Mouse (Mus musculus): ENCODE measurements around the gene Kcp. TPM values are rescaled to one million over a fixed set of nuclear protein-coding genes. Genes with fewer than 3 reads are reported as not detected.

Gene Kcp
- 20.3 and 20.8 TPM in 2 replicates for polyA plus RNA-seq (2015; fragmentation: Nextera tagmentation; extraction: Ambion mirVana)

- peaks cover 16% of the 10 kb centered on the region; the same call in 1 of the 2 replicates for H3K27me3 ChIP-seq
- WGBS: under 1% methylated on average over 46 of the region's 47 CpGs
- peak within 1 kb of the TSS; percentile 45 for H3K9ac ChIP-seq
- H3K27ac ChIP-seq (replicated peaks): no peak within 1 kb of the TSS
- ATAC-seq (ENCODE audit: low FRiP score, low read depth): peak; percentile 65
- H3K36me3 ChIP-seq: no peaks in the 10 kb centered on the region
- no peaks in the 10 kb centered on the region for H3K9me3 ChIP-seq
- peaks cover 11% of the 10 kb centered on the region for H3K4me1 ChIP-seq (replicated peaks)
- peak within 1 kb of the TSS; percentile 48 for H3K4me3 ChIP-seq
- peak within 1 kb of the TSS; percentile 70 for H3K4me2 ChIP-seq
These were observed at the start of gene Kcp for GRCm38 (mm10) chr6:29507447-29508309. Gene Kcp, minus strand, starts transcription at chr6:29507952.

GRCm38 (mm10) chr6:29557112-29557511, 49.4 kb upstream of the Kcp start:
- no peak for ATAC-seq (ENCODE audit: low FRiP score, low read depth)
- H3K27me3 ChIP-seq: no peaks in the 10 kb centered on the region
- no peak overlapping the region for H3K4me2 ChIP-seq
- no peaks in the 10 kb centered on the region for H3K4me1 ChIP-seq (replicated peaks)
- no peak overlapping the region for H3K27ac ChIP-seq (replicated peaks)
- no peak overlapping the region for H3K9ac ChIP-seq
- H3K36me3 ChIP-seq: peaks cover 86% of the 10 kb centered on the region
- 94% methylated on average over 2 of the region's 2 CpGs for WGBS
- H3K4me3 ChIP-seq: no peak overlapping the region
- H3K9me3 ChIP-seq: no peaks in the 10 kb centered on the region

GRCm38 (mm10) chr6:29552526-29552925, 44.8 kb upstream of the Kcp start:
- Histone ChIP-seq H3K9me3 (no peaks in the 10 kb centered on the region), H3K36me3 (peaks cover 81% of the 10 kb centered on the region), H3K27me3 (no peaks in the 10 kb centered on the region), H3K4me3 (no peak overlapping the region), H3K4me1 (replicated peaks) (no peaks in the 10 kb centered on the region), H3K9ac (no peak overlapping the region), H3K27ac (replicated peaks) (no peak overlapping the region), H3K4me2 (no peak overlapping the region)
- 94% methylated on average over 2 of the region's 2 CpGs for WGBS
- ATAC-seq (ENCODE audit: low FRiP score, low read depth): no peak

GRCm38 (mm10) chr6:29548086-29548485, 40.3 kb upstream of the Kcp start:
- no peaks in the 10 kb centered on the region for H3K27me3 ChIP-seq
- no peak for ATAC-seq (ENCODE audit: low FRiP score, low read depth)
- WGBS: 97% methylated on average over 1 of the region's 1 CpGs

GRCm38 (mm10) chr6:29547582-29547981, 39.8 kb upstream of the Kcp start:
- Histone ChIP-seq H3K4me2 (no peak overlapping the region), H3K36me3 (peaks cover 76% of the 10 kb centered on the region), H3K4me3 (no peak overlapping the region), H3K9ac (no peak overlapping the region), H3K27me3 (no peaks in the 10 kb centered on the region), H3K27ac (replicated peaks) (no peak overlapping the region), H3K4me1 (replicated peaks) (no peaks in the 10 kb centered on the region), H3K9me3 (no peaks in the 10 kb centered on the region)
- no peak for ATAC-seq (ENCODE audit: low FRiP score, low read depth)

More at GRCm38 (mm10) chr6:29548086-29548485, 40.3 kb upstream of the Kcp start:
- no peak overlapping the region for H3K9ac ChIP-seq
- no peak overlapping the region for H3K27ac ChIP-seq (replicated peaks)
- no peak overlapping the region for H3K4me2 ChIP-seq
- H3K36me3 ChIP-seq: peaks cover 76% of the 10 kb centered on the region
- H3K4me3 ChIP-seq: no peak overlapping the region
- H3K4me1 ChIP-seq (replicated peaks): no peaks in the 10 kb centered on the region
- no peaks in the 10 kb centered on the region for H3K9me3 ChIP-seq

GRCm38 (mm10) chr6:29545611-29546010, 37.9 kb upstream of the Kcp start:
- Histone ChIP-seq H3K36me3 (peaks cover 69% of the 10 kb centered on the region), H3K9ac (no peak overlapping the region), H3K27me3 (no peaks in the 10 kb centered on the region), H3K4me1 (replicated peaks) (no peaks in the 10 kb centered on the region), H3K4me2 (no peak overlapping the region), H3K4me3 (no peak overlapping the region), H3K27ac (replicated peaks) (no peak overlapping the region), H3K9me3 (no peaks in the 10 kb centered on the region)
- WGBS: 98% methylated on average over 2 of the region's 2 CpGs
- no peak for ATAC-seq (ENCODE audit: low FRiP score, low read depth)

GRCm38 (mm10) chr6:29540956-29541355, 33.2 kb upstream of the Kcp start:
- WGBS: 100% methylated on average over 1 of the region's 1 CpGs
- H3K36me3 ChIP-seq: peaks cover 46% of the 10 kb centered on the region
- no peak overlapping the region for H3K9ac ChIP-seq
- H3K4me1 ChIP-seq (replicated peaks): no peaks in the 10 kb centered on the region
- H3K4me3 ChIP-seq: no peak overlapping the region
- no peaks in the 10 kb centered on the region for H3K9me3 ChIP-seq
- no peaks in the 10 kb centered on the region for H3K27me3 ChIP-seq
- no peak overlapping the region for H3K27ac ChIP-seq (replicated peaks)
- H3K4me2 ChIP-seq: no peak overlapping the region
- no peak for ATAC-seq (ENCODE audit: low FRiP score, low read depth)

- ATAC-seq (ENCODE audit: low FRiP score, low read depth): no peak
- Histone ChIP-seq H3K27ac (replicated peaks) (no peak overlapping the region), H3K9ac (no peak overlapping the region), H3K4me3 (no peak overlapping the region), H3K36me3 (peaks cover 38% of the 10 kb centered on the region), H3K27me3 (no peaks in the 10 kb centered on the region), H3K4me2 (no peak overlapping the region), H3K9me3 (no peaks in the 10 kb centered on the region), H3K4me1 (replicated peaks) (no peaks in the 10 kb centered on the region)
- 83% methylated on average over 6 of the region's 6 CpGs for WGBS
These were observed 32.5 kb upstream of the Kcp start for GRCm38 (mm10) chr6:29540223-29540622.

GRCm38 (mm10) chr6:29539502-29539901, 31.8 kb upstream of the Kcp start:
- H3K9me3 ChIP-seq: no peaks in the 10 kb centered on the region
- no peaks in the 10 kb centered on the region for H3K27me3 ChIP-seq
- H3K4me1 ChIP-seq (replicated peaks): no peaks in the 10 kb centered on the region
- no peak overlapping the region for H3K4me3 ChIP-seq
- no peak overlapping the region for H3K9ac ChIP-seq
- 89% methylated on average over 8 of the region's 8 CpGs for WGBS
- no peak overlapping the region for H3K4me2 ChIP-seq
- peaks cover 32% of the 10 kb centered on the region for H3K36me3 ChIP-seq
- no peak overlapping the region for H3K27ac ChIP-seq (replicated peaks)
- no peak for ATAC-seq (ENCODE audit: low FRiP score, low read depth)

- Histone ChIP-seq H3K4me1 (replicated peaks) (no peaks in the 10 kb centered on the region), H3K27ac (replicated peaks) (no peak overlapping the region), H3K36me3 (peaks cover 12% of the 10 kb centered on the region), H3K9ac (no peak overlapping the region), H3K4me2 (no peak overlapping the region), H3K4me3 (no peak overlapping the region), H3K9me3 (no peaks in the 10 kb centered on the region), H3K27me3 (no peaks in the 10 kb centered on the region)
- WGBS: 91% methylated on average over 3 of the region's 3 CpGs
- ATAC-seq (ENCODE audit: low FRiP score, low read depth): no peak
These were observed 29.5 kb upstream of the Kcp start for GRCm38 (mm10) chr6:29537221-29537620.

- peaks cover 8% of the 10 kb centered on the region for H3K36me3 ChIP-seq
- ATAC-seq (ENCODE audit: low FRiP score, low read depth): no peak
- H3K4me2 ChIP-seq: no peak overlapping the region
- H3K27ac ChIP-seq (replicated peaks): no peak overlapping the region
- 62% methylated on average over 4 of the region's 4 CpGs for WGBS
- H3K9ac ChIP-seq: no peak overlapping the region
- H3K9me3 ChIP-seq: no peaks in the 10 kb centered on the region
- H3K4me1 ChIP-seq (replicated peaks): no peaks in the 10 kb centered on the region
- H3K27me3 ChIP-seq: no peaks in the 10 kb centered on the region
- no peak overlapping the region for H3K4me3 ChIP-seq
These were observed 29.0 kb upstream of the Kcp start for GRCm38 (mm10) chr6:29536651-29537193.

GRCm38 (mm10) chr6:29535316-29535715, 27.6 kb upstream of the Kcp start:
- peaks cover 3% of the 10 kb centered on the region for H3K36me3 ChIP-seq
- ATAC-seq (ENCODE audit: low FRiP score, low read depth): no peak
- WGBS: 74% methylated on average over 6 of the region's 6 CpGs

More at GRCm38 (mm10) chr6:29535316-29535715, 27.6 kb upstream of the Kcp start:
- Histone ChIP-seq H3K9me3 (no peaks in the 10 kb centered on the region), H3K4me3 (no peak overlapping the region), H3K9ac (no peak overlapping the region), H3K4me1 (replicated peaks) (no peaks in the 10 kb centered on the region), H3K27me3 (peaks cover 4% of the 10 kb centered on the region), H3K27ac (replicated peaks) (no peak overlapping the region), H3K4me2 (no peak overlapping the region)
